Mouse (Mus musculus) midbrain, embryonic 14.5 days (tissue): ENCODE data around the gene Ric1. TPM values are rescaled to one million over a fixed set of nuclear protein-coding genes. Genes with fewer than 3 reads are reported as not detected.

ENCODE experiments used
- ATAC-seq: fragments of 200-750 bp; cut with Nextera tagmentation; 2 replicates; pipeline ENCODE4 v1.8.0; 2017; ENCODE audit warnings: moderate number of reproducible peaks, moderate library complexity; ENCODE audit not compliant: low FRiP score, low TSS enrichment
- DNase-seq: peaks from one replicate; pipeline ENCODE4 v3.0.0-alpha.2; 2015
- H3K27ac ChIP-seq: fragments of 300-500 bp; sonication (generic); replicated peaks from 2 replicates; pipeline ENCODE4 v1.5.1; 2014; ENCODE audit warnings: mild to moderate bottlenecking, low read depth, low read length, moderate library complexity
- H3K27me3 ChIP-seq: fragments of 300-500 bp; sonication (generic); 2 replicates; pipeline ENCODE4 v1.6.1; 2014; ENCODE audit warnings: low read length, control low read depth, mixed read lengths; ENCODE audit not compliant: control insufficient read depth, insufficient read depth
- H3K36me3 ChIP-seq: fragments of 300-500 bp; sonication (generic); 2 replicates; pipeline ENCODE4 v1.6.1; 2014; ENCODE audit warnings: low read length, control low read depth; ENCODE audit not compliant: control insufficient read depth, insufficient read depth
- H3K4me1 ChIP-seq: fragments of 300-500 bp; sonication (generic); 2 replicates; pipeline ENCODE4 v1.6.1; 2014; ENCODE audit warnings: mild to moderate bottlenecking, antibody characterized with exemption, low read length, control low read depth; ENCODE audit not compliant: control insufficient read depth, insufficient read depth
- H3K4me2 ChIP-seq: fragments of 300-500 bp; sonication (generic); 2 replicates; pipeline ENCODE4 v1.6.1; 2014; ENCODE audit warnings: mild to moderate bottlenecking, low read length, moderate library complexity
- H3K4me3 ChIP-seq: fragments of 300-500 bp; sonication (generic); replicated peaks from 2 replicates; pipeline ENCODE4 v1.5.1; 2014; ENCODE audit warnings: low read depth, low read length
- H3K9ac ChIP-seq: fragments of 300-500 bp; sonication (generic); replicated peaks from 2 replicates; pipeline ENCODE4 v1.6.1; 2014; ENCODE audit warnings: mild to moderate bottlenecking, low read length, moderate library complexity
- H3K9me3 ChIP-seq: fragments of 300-500 bp; sonication (generic); 2 replicates; pipeline ENCODE4 v1.6.1; 2016; ENCODE audit warnings: low read length, control low read depth, mixed read lengths; ENCODE audit not compliant: control insufficient read depth
- WGBS: fragments of 180-500 bp; shearing (Covaris S2); extraction: QIAGEN DNeasy Blood & Tissue Kit; methylation state at CpG from one replicate; pipeline ENCODE4 v1.1.7; 2014; 5-methylcytosine and 5-hydroxymethylcytosine counted together
- polyA plus RNA-seq: library from polyadenylated mRNA; unstranded; fragments of >200 nt; fragmentation: Nextera tagmentation; extraction: Ambion mirVana; gene quantifications from 2 replicates; pipeline ENCODE4 v1.2.1, GENCODE M21; 2014

Ric1 gene
- polyA plus RNA-seq, 1 experiment from 2014 or later, result 17.7 TPM

DNA sequence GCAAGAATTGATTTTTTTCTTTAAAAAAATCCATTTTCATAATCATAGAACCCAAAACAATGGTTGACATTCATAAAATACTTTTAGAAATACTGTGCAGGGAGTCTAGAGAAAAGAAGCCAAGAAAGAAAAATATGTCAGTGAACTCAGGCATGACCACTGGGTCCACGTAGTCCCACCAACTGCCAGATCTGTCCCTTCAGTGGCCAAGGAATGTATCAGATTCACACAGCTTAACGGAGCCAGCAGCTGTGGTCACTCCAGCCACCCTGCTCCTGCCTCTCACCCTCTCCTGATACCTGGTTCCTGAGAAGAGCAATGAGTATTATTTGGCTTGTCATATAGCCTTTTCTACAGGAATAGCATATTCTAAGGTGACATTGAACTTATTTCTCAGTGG, 38.7 kb upstream of the Ric1 start:
- H3K9me3 ChIP-seq, result no peaks in the 10 kb centered on the region
- ATAC-seq (no peak), DNase-seq (no peak)
- no peaks in the 10 kb centered on the region for H3K36me3 ChIP-seq
- no peak overlapping the region for H3K4me3 ChIP-seq
- H3K27me3 ChIP-seq, result no peaks in the 10 kb centered on the region
- H3K27ac ChIP-seq, result no peak overlapping the region
- H3K4me1 ChIP-seq, result peaks cover 3% of the 10 kb centered on the region; the same call in 1 of the 2 replicates
- H3K4me2 ChIP-seq, result no peak overlapping the region
- 74% methylated on average over 2 of the region's 2 CpGs for WGBS
- H3K9ac ChIP-seq, result no peak overlapping the region

DNA sequence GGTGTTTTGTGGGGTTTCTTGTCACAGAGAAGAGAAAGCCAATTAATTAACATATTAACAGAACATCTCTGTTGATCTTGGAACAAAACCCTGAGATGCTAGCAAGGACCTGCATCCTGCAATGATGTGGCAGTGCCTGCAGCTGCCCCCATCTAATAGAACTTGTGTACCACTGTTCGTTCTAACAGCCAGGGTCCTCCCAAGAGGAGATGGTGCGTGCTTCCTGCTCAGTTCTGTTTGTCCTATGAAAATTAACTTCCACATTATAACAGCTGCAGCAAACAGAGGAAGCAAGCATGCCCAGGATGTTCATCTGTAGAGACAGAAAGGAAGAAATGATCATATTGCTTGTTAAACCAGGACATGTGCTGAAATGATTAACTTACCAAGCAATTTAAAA, 37.5 kb upstream of the Ric1 start:
- H3K4me2 ChIP-seq, result no peak overlapping the region
- H3K27ac ChIP-seq, result no peak overlapping the region
- WGBS, result 74% methylated on average over 2 of the region's 2 CpGs
- no peak overlapping the region for H3K4me3 ChIP-seq
- peaks cover 3% of the 10 kb centered on the region; the same call in 1 of the 2 replicates for H3K4me1 ChIP-seq
- DNase-seq (no peak), ATAC-seq (no peak)
- no peaks in the 10 kb centered on the region for H3K36me3 ChIP-seq
- no peak overlapping the region for H3K9ac ChIP-seq
- H3K27me3 ChIP-seq, result no peaks in the 10 kb centered on the region
- no peaks in the 10 kb centered on the region for H3K9me3 ChIP-seq

DNA sequence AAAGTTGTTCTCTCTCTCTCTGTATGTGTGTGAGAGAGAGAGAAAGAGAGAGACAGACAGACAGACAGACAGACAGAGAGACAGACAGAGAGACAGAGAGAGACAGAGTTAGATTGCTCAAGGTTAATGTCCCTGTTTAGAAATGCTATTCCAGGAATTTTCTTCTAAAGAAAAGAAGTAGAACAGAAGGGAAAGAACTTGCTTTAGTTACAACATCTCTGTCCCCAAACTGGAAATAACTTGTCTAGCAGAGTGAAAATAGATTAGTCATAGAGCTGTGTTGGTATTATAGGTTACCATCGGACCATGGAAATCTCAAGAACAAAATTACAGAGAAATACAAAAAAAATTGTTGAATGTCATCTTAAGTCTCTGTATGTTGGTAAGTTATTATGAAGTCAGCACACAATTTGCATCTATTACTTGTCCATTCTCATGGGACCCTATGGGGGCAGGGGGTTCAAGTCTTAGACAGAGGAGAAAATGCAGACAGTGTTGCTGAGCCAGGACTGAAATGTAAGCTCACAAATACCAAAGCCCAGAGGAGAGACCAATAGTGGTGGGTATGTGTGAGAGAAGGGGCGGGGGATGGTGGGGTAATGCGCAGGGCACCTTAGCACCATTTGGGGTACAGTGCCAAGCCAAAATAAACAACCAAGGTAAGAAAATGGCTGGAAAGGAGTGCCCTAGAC, 36.7 kb upstream of the Ric1 start:
- Histone ChIP-seq H3K4me3 (no peak overlapping the region), H3K9me3 (no peaks in the 10 kb centered on the region), H3K36me3 (no peaks in the 10 kb centered on the region), H3K9ac (no peak overlapping the region), H3K27me3 (no peaks in the 10 kb centered on the region), H3K27ac (no peak overlapping the region), H3K4me1 (peaks cover 3% of the 10 kb centered on the region; the same call in 1 of the 2 replicates), H3K4me2 (no peak overlapping the region)
- no peak for ATAC-seq
- no peak for DNase-seq
- 98% methylated on average over 3 of the region's 3 CpGs for WGBS

DNA sequence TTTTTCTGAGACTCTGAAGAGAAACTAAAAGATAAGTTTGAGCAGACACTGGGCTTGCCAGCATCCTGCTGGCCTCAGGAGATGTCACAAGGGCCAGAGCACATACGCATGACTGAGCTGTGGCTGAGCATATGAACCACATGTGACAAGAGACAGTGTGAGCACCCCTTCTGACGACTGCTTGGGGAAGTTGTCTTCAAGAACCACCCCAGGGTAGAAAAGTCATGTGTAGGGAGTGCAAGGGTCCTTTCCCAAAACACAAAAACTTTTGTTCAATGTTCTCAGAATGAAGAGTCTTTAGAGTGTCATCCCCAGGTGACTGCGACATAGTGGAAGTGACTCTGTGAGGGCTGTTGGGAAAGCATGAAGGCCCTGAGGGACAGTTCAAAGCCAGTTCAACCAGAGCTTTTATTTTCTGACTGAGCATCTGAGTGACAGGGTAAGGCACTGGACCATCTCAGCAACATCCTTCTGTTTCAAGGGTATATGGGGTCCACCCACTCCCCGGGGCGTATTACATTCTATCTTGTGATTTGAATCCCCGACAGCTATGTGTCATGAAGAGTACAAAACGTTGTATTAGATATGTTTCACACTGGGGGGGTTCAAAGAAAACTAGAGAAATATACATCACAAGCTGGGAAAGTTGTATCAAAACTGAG, 35.4 kb upstream of the Ric1 start:
- WGBS, result 82% methylated on average over 7 of the region's 7 CpGs
- ATAC-seq, result no peak

DNA sequence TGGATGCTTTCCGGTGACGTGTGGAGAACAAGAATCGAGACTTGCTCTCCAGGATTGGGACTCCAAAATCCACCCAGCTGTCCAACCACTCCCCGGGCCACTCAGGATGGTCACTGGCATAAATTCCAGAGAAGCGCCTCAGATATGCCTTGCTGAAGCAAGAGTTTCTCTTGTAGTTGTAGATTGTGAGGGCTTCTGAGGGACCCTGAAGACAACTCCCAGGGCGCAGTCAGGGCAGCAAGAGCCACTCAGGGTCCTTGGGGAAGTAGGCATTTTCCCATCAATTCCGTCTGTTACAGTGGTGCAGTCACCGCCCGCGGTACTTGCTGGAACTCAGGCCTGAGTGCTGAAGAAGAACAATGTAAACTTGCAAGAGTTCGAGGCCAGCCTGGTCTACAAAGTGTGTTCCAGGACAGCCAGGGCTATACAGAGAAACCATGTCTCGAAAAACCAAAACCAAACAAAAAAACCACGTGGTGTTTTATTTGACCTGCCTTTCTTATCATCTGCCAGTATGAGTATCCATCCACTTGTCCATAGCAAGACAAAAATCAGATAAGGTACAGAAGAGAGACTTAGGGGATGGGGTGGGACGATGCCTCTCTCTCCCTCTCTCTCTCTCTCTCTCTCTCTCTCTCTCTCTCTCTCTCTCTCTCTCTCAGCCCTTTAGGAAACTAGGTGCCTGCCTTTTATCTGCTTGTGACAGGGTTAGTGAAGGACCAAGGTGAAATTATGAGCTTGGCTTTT, 34.6 kb upstream of the Ric1 start:
- 92% methylated on average over 14 of the region's 14 CpGs for WGBS
- H3K27ac ChIP-seq, result no peak overlapping the region
- H3K4me3 ChIP-seq, result no peak overlapping the region
- ATAC-seq (no peak), DNase-seq (no peak)
- no peak overlapping the region for H3K9ac ChIP-seq
- H3K36me3 ChIP-seq, result no peaks in the 10 kb centered on the region
- peaks cover under 1% of the 10 kb centered on the region; the same call in 1 of the 2 replicates for H3K4me1 ChIP-seq
- H3K4me2 ChIP-seq, result no peak overlapping the region
- no peaks in the 10 kb centered on the region for H3K9me3 ChIP-seq
- H3K27me3 ChIP-seq, result no peaks in the 10 kb centered on the region

More for the DNA sequence above, 35.4 kb upstream of the Ric1 start:
- H3K4me2 ChIP-seq, result no peak overlapping the region
- no peak overlapping the region for H3K27ac ChIP-seq
- H3K4me1 ChIP-seq, result peaks cover 3% of the 10 kb centered on the region; the same call in 1 of the 2 replicates
- no peaks in the 10 kb centered on the region for H3K36me3 ChIP-seq
- no peak for DNase-seq
- H3K9me3 ChIP-seq, result no peaks in the 10 kb centered on the region
- H3K27me3 ChIP-seq, result no peaks in the 10 kb centered on the region
- no peak overlapping the region for H3K4me3 ChIP-seq
- H3K9ac ChIP-seq, result no peak overlapping the region

DNA sequence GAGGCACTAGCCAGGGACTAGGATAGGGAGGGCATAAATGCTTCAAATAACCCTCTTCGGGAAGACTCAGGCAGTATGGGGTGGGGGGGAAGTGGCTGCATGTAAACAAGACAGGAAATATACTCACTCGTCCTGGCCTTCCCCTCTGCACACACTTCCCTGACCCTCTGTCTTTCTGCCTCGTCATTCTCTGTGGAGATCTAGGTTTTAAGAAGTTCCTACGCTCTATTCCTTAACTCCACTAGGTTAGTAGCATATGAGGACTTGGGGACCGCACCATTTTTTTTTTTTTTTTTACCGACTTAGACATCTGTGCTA, 34.0 kb upstream of the Ric1 start:
- ATAC-seq (no peak), DNase-seq (no peak)
- Histone ChIP-seq H3K27me3 (no peaks in the 10 kb centered on the region), H3K4me1 (no peaks in the 10 kb centered on the region), H3K9me3 (no peaks in the 10 kb centered on the region), H3K4me2 (no peak overlapping the region), H3K27ac (no peak overlapping the region), H3K4me3 (no peak overlapping the region), H3K36me3 (no peaks in the 10 kb centered on the region), H3K9ac (no peak overlapping the region)
- WGBS, result 79% methylated on average over 6 of the region's 6 CpGs

DNA sequence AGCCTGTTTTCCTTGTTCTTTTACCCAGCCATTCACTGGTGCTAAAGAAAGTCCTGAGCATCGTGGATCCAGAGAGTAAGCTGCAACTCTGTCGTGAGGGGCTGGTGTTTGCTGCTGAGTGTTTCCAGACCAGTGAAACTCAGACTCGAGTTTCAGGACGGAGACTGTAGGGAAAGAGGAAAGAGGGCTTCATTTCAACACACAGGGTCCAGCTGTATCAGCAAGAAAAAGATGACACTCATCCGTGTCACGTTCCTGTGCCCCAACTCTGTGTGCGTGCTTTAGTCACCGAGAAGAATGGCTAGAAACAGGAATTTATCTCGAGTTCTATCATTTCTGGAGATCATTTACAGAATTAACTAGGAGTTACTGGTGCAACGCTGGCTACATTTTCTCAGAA, 33.7 kb upstream of the Ric1 start:
- DNase-seq, result no peak
- H3K9ac ChIP-seq, result no peak overlapping the region
- no peaks in the 10 kb centered on the region for H3K27me3 ChIP-seq
- ATAC-seq, result no peak
- H3K4me2 ChIP-seq, result no peak overlapping the region
- H3K9me3 ChIP-seq, result no peaks in the 10 kb centered on the region
- no peak overlapping the region for H3K4me3 ChIP-seq
- no peak overlapping the region for H3K27ac ChIP-seq
- no peaks in the 10 kb centered on the region for H3K4me1 ChIP-seq
- WGBS, result 78% methylated on average over 10 of the region's 10 CpGs
- no peaks in the 10 kb centered on the region for H3K36me3 ChIP-seq

DNA sequence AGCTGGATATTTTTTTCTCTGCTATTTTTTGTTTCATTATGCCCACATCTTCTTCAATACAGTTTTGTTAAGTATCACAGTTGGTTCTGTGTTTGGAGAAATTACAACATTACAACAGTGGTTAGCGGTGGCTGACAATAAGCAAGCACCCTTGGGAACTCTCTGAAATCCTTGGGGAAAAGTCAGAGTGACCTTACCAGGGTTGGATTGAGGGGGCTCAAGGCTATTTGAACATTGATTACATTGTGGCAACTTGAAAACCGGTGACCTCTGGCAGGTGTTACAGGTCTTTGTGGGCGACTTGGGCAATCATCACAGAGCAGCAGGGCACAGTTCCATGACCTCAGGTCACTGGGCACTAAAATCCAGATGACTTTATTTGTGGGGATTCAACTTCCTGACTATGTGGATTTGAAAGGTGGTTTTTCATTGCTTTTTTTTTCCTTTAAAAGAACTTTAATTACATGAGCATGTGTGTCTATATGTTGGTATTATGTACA, 32.2 kb upstream of the Ric1 start:
- no peaks in the 10 kb centered on the region for H3K27me3 ChIP-seq
- no peak for DNase-seq
- no peak for ATAC-seq
- no peaks in the 10 kb centered on the region for H3K36me3 ChIP-seq
- H3K9me3 ChIP-seq, result no peaks in the 10 kb centered on the region
- no peak overlapping the region for H3K4me3 ChIP-seq
- H3K4me1 ChIP-seq, result no peaks in the 10 kb centered on the region
- H3K27ac ChIP-seq, result no peak overlapping the region
- WGBS, result 89% methylated on average over 3 of the region's 3 CpGs
- H3K4me2 ChIP-seq, result no peak overlapping the region
- H3K9ac ChIP-seq, result no peak overlapping the region
